ENCODE assay signal across 8 mouse cellular contexts in genomic region chr16:55894893-55895650, GRCm38 (mm10). TPM values are rescaled to one million over a fixed set of nuclear protein-coding genes. Genes with fewer than 3 reads are reported as not detected.
A peak's percentile ranks its signal among the peaks of the same experiment; 100 is the strongest.
DNase-seq lines count a peak whose midpoint lies in the region; ATAC-seq and TF ChIP-seq lines count a peak whose summit lies in the region.

Gene Nxpe3, minus strand, starts transcription at chr16:55895285.

- H3K4me1 ChIP-seq in E14TG2a.4 (replicated peaks; ENCODE audit: low read depth, low read length), result peaks cover 27% of the 10 kb centered on the region
- peaks cover 12% of the 10 kb centered on the region for H3K4me1 ChIP-seq in forebrain, embryonic 12.5 days
- peaks cover 30% of the 10 kb centered on the region for H3K4me1 ChIP-seq in liver, postnatal 0 days (ENCODE audit: insufficient read depth)
- H3K4me1 ChIP-seq in neural tube, embryonic 14.5 days (ENCODE audit: control insufficient read depth, insufficient read depth, low read length), result no peaks in the 10 kb centered on the region; the same call in 1 of the 2 replicates

- H3K27me3 ChIP-seq in E14TG2a.4 (ENCODE audit: insufficient read depth, low read length), result peaks cover 10% of the 10 kb centered on the region
- no peaks in the 10 kb centered on the region for H3K27me3 ChIP-seq in forebrain, embryonic 12.5 days
- no peaks in the 10 kb centered on the region for H3K27me3 ChIP-seq in liver, postnatal 0 days (ENCODE audit: insufficient read depth, low read length)
- H3K27me3 ChIP-seq in neural tube, embryonic 14.5 days (ENCODE audit: control insufficient read depth, insufficient read depth, low read length), result no peaks in the 10 kb centered on the region

- under 1% methylated on average over 72 of the region's 74 CpGs for WGBS in forebrain, embryonic 12.5 days
- under 1% methylated on average over 74 of the region's 74 CpGs for WGBS in large intestine, adult 2 months
- WGBS in liver, postnatal 0 days (ENCODE audit: insufficient replicate concordance), result under 1% methylated on average over 72 of the region's 74 CpGs
- WGBS in neural tube, embryonic 14.5 days, result under 1% methylated on average over 72 of the region's 74 CpGs

- H3K27ac ChIP-seq in forebrain, embryonic 12.5 days, result peak within 1 kb of the TSS; percentile 82
- peak within 1 kb of the TSS; percentile 90 for H3K27ac ChIP-seq in liver, postnatal 0 days (ENCODE audit: low read depth)
- H3K27ac ChIP-seq in neural tube, embryonic 14.5 days (ENCODE audit: low read depth, low read length), result peak within 1 kb of the TSS; percentile 79

- no peak for TF ChIP-seq CTCF in E14TG2a.4 (conservative IDR thresholded peaks at IDR 0.05; ENCODE audit: low read length)
- TF ChIP-seq CTCF in liver, postnatal 0 days (IDR thresholded peaks at IDR 0.05; ENCODE audit: low read depth), result peak; percentile 21; the same call in 1 of the 2 replicates

- TF ChIP-seq EP300 in liver, postnatal 0 days (IDR thresholded peaks at IDR 0.05; ENCODE audit: low read depth), result no peak

- H3K4me2 ChIP-seq in forebrain, embryonic 12.5 days, result peak within 1 kb of the TSS; percentile 85
- H3K4me2 ChIP-seq in liver, postnatal 0 days (ENCODE audit: low read depth, low read length), result peak within 1 kb of the TSS; percentile 89
- H3K4me2 ChIP-seq in neural tube, embryonic 14.5 days (ENCODE audit: low read depth, low read length), result peak within 1 kb of the TSS; percentile 53

- intact Hi-C loops in heart, postnatal 10 days (cut with DNase I), result no loop called here

- ATAC-seq in forebrain, embryonic 12.5 days (ENCODE audit: low FRiP score), result peak; percentile 97
- ATAC-seq in liver, postnatal 0 days, result peak; percentile 95
- peak; percentile 96 for ATAC-seq in neural tube, embryonic 14.5 days (ENCODE audit: low read depth)

- peak within 1 kb of the TSS; percentile 94 for H3K4me3 ChIP-seq in E14TG2a.4 (replicated peaks; ENCODE audit: low read length)
- H3K4me3 ChIP-seq in forebrain, embryonic 12.5 days (replicated peaks), result peak within 1 kb of the TSS; percentile 68
- peak within 1 kb of the TSS; percentile 81 for H3K4me3 ChIP-seq in liver, postnatal 0 days (ENCODE audit: low read depth, low read length)
- peak within 1 kb of the TSS; percentile 76 for H3K4me3 ChIP-seq in neural tube, embryonic 14.5 days (ENCODE audit: low read depth, low read length)

- DNase-seq in c-Kit-positive CD71-positive TER-119-negative erythroid progenitor cells, embryonic 14.5 days (ENCODE audit: low read depth), result peak; percentile 72
- DNase-seq in heart, postnatal 10 days, result peak; percentile 88
- peak; percentile 22 for DNase-seq in large intestine, adult 2 months (ENCODE audit: low read depth, low spot score)
- DNase-seq in liver, postnatal 0 days, result peak; percentile 90
- peak; percentile 85 for DNase-seq in testis, postnatal 10 days (ENCODE audit: low spot score)

- H3K36me3 ChIP-seq in E14TG2a.4 (ENCODE audit: insufficient read depth, low read length), result no peaks in the 10 kb centered on the region; the same call in 1 of the 2 replicates
- H3K36me3 ChIP-seq in forebrain, embryonic 12.5 days (replicated peaks), result peaks cover 4% of the 10 kb centered on the region; the same call in 1 of the 2 replicates
- H3K36me3 ChIP-seq in liver, postnatal 0 days (replicated peaks; ENCODE audit: insufficient read depth, low read length), result no peaks in the 10 kb centered on the region
- H3K36me3 ChIP-seq in neural tube, embryonic 14.5 days (ENCODE audit: control insufficient read depth, insufficient read depth, low read length), result no peaks in the 10 kb centered on the region

- no peaks in the 10 kb centered on the region for H3K9me3 ChIP-seq in E14TG2a.4 (ENCODE audit: low read length)
- no peaks in the 10 kb centered on the region for H3K9me3 ChIP-seq in forebrain, embryonic 12.5 days
- no peaks in the 10 kb centered on the region for H3K9me3 ChIP-seq in liver, postnatal 0 days (ENCODE audit: low read length)
- H3K9me3 ChIP-seq in neural tube, embryonic 14.5 days (ENCODE audit: control insufficient read depth, low read length), result no peaks in the 10 kb centered on the region

- peak within 1 kb of the TSS; percentile 76 for H3K9ac ChIP-seq in forebrain, embryonic 12.5 days
- H3K9ac ChIP-seq in liver, postnatal 0 days (replicated peaks), result peak within 1 kb of the TSS; percentile 72
- peak within 1 kb of the TSS; percentile 89 for H3K9ac ChIP-seq in neural tube, embryonic 14.5 days (replicated peaks; ENCODE audit: low read depth, low read length)

RNA-seq across cellular contexts. Expression of gene Nxpe3, which starts in this region (rescaled TPM):
- 0.87 and 0.93 TPM in 2 replicates for polyA plus RNA-seq in forebrain, embryonic 12.5 days (2016; fragmentation: Nextera tagmentation; extraction: Ambion mirVana)
- under 1 TPM; 0.43 to 0.77 TPM for total RNA-seq in heart, postnatal 10 days (2021)
- polyA plus RNA-seq in large intestine, adult 2 months (2012; rRNA removed), result 1.2 and 1.7 TPM in 2 replicates
- polyA plus RNA-seq in liver, postnatal 0 days (2015; fragmentation: Nextera tagmentation; extraction: Ambion mirVana), result 0.22 and 0.31 TPM in 2 replicates
- polyA plus RNA-seq in neural tube, embryonic 14.5 days (2014; fragmentation: Nextera tagmentation; extraction: Ambion mirVana), result 1.3 TPM in 2 replicates

Comparison
In these comparisons a context has a peak if more than half of its experiments do, and no peak if none do; other contexts are left out.
1. Peak in every context shown above with its lines: DNase-seq, ATAC-seq, H3K4me3 ChIP-seq and H3K27ac ChIP-seq.
2. Peak in ATAC-seq, H3K4me3 ChIP-seq, H3K27ac ChIP-seq, H3K9ac ChIP-seq and H3K4me2 ChIP-seq in forebrain, embryonic 12.5 days; RNA of the gene not detected or under 1 TPM.
3. Peak in DNase-seq in heart, postnatal 10 days; RNA of the gene not detected or under 1 TPM.
4. Peak in DNase-seq, ATAC-seq, H3K4me3 ChIP-seq, H3K27ac ChIP-seq, H3K9ac ChIP-seq and H3K4me2 ChIP-seq in liver, postnatal 0 days; RNA of the gene not detected or under 1 TPM.
5. DNase-seq: peak in every context shown above with its lines; median percentile 90 in liver, postnatal 0 days; 88 in heart, postnatal 10 days; 85 in testis, postnatal 10 days; 72 in c-Kit-positive CD71-positive TER-119-negative erythroid progenitor cells, embryonic 14.5 days; 22 in large intestine, adult 2 months.